Mouse (Mus musculus) C2C12 (cell line): ENCODE measurements around the gene Gng4. TPM values are rescaled to one million over a fixed set of nuclear protein-coding genes. Genes with fewer than 3 reads are reported as not detected.

ENCODE experiments used
- H3K27me3 ChIP-seq: one replicate; pipeline ENCODE4 v1.6.1; 2011; ENCODE audit not compliant: control insufficient read depth, insufficient read depth, insufficient read length
- H3K36me3 ChIP-seq: one replicate; pipeline ENCODE4 v1.6.1; 2011; ENCODE audit not compliant: control insufficient read depth, insufficient read depth
- H3K4me3 ChIP-seq: one replicate; pipeline ENCODE4 v1.5.1; 2011; ENCODE audit warnings: mild to moderate bottlenecking, control low read depth; ENCODE audit not compliant: poor library complexity, insufficient read depth, severe bottlenecking
- H3K79me2 ChIP-seq: one replicate; pipeline ENCODE4 v1.6.1; 2011; ENCODE audit not compliant: control insufficient read depth, insufficient read depth
- H3K79me3 ChIP-seq: one replicate; pipeline ENCODE4 v1.6.1; 2011; ENCODE audit warnings: low read depth, control low read depth
- H3ac ChIP-seq: one replicate; pipeline ENCODE3; 2011; ENCODE audit warnings: low read depth; ENCODE audit not compliant: control insufficient read depth, insufficient read length
- CEBPB ChIP-seq: IDR thresholded peaks from one replicate; pipeline ENCODE4 v1.6.1; 2011; ENCODE audit warnings: low read depth, mild to moderate bottlenecking, control low read depth, moderate library complexity
- CTCF ChIP-seq: IDR thresholded peaks from one replicate; pipeline ENCODE4 v1.5.1; 2011; ENCODE audit not compliant: control insufficient read depth, insufficient read depth, insufficient read length
- FOSL1 ChIP-seq: IDR thresholded peaks from one replicate; pipeline ENCODE4 v1.8.0; 2011; ENCODE audit warnings: mild to moderate bottlenecking, low read length; ENCODE audit not compliant: poor library complexity, insufficient read depth, severe bottlenecking
- MAX ChIP-seq: IDR thresholded peaks from one replicate; pipeline ENCODE4 v1.6.1; 2011; ENCODE audit warnings: mild to moderate bottlenecking, control low read depth
- MYOD1 ChIP-seq: IDR thresholded peaks from one replicate; pipeline ENCODE4 v1.6.1; 2011; ENCODE audit warnings: low read depth; ENCODE audit not compliant: control insufficient read depth, insufficient read length
- MYOG ChIP-seq: IDR thresholded peaks from one replicate; pipeline ENCODE4 v1.6.1; 2011; ENCODE audit not compliant: control insufficient read depth, insufficient read length; ENCODE audit errors: extremely low read depth
- USF1 ChIP-seq: IDR thresholded peaks from one replicate; pipeline ENCODE4 v1.6.1; 2011; ENCODE audit warnings: low read depth, mild to moderate bottlenecking, control low read depth, moderate library complexity
- long read RNA-seq, 2 experiments: library from polyadenylated mRNA; unstranded; transcript quantifications; one replicate each; pipeline ENCODE4 v2.0.0; 2019 to 2020
- polyA plus RNA-seq: library from polyadenylated mRNA; unstranded; fragments of >200 nt; fragmentation: generic; extraction: Trizol; gene quantifications from one replicate; pipeline ENCODE4 v1.2.1, GENCODE M21; 2012; ENCODE audit warnings: missing spikeins

The Gng4 gene
- polyA plus RNA-seq: 0.04 TPM
- long read RNA-seq, experiment 1: 0 reads
- long read RNA-seq, experiment 2: 0 reads

DNA sequence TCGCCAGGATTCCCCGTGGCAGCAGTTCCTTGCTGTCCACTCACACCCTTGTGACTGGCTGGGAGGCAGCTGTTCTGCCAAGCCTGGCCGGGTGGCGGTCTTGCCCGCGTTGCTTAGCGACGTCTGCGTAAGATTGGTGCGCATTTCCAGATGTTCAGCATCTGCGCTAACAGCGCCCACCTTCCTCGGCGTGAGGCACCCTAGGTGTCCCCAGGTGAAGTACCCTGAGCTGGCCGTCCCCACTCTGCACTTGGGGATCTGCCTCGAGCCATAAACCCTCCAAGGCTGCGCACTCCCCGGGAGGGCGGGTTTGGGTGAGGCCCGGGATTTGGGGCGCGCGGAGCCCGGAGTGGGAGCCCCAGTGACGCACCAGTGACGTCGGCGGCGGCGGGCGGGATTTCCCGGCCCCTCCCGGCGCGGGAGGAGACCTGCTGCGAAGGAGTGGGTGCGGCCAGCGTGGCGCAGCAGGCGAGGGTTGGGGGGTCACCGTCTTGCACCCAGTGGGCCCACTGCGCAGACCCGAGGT, at the start of gene Gng4:
TSS of gene Gng4 (plus strand) at position 166 of the 526 bp plus-strand sequence.
- peaks cover 12% of the 10 kb centered on the region for H3K27me3 ChIP-seq
- peak within 1 kb of the TSS; percentile 28 for H3K4me3 ChIP-seq
- TF ChIP-seq MAX (no peak), FOSL1 (no peak), MYOD1 (peak; percentile 54), USF1 (no peak)
- H3ac ChIP-seq: peak within 1 kb of the TSS; percentile 52
- H3K79me3 ChIP-seq: no peaks in the 10 kb centered on the region
- no peaks in the 10 kb centered on the region for H3K36me3 ChIP-seq
- no peaks in the 10 kb centered on the region for H3K79me2 ChIP-seq

DNA sequence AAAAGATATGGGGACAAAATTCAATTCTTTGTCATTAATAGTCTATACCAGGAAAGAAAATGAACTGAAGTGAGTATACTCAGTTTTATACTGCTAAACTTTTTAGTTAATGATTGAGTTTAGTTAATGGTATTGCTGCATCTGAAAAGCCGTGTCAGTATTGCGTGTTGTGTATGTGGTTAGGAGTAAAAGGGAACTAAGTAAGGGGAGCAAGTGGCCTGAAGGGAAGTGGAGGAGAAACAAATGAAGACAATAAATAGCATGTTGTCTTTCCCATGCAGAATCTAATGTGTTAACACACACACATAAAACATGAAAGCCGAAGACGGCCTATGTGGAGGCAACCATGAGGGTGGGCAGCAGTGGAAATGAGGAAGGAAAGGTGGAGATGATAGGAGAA, 44.6 kb upstream of the Gng4 start:
- TF ChIP-seq MAX (no peak), CTCF (no peak), USF1 (no peak), FOSL1 (no peak), MYOD1 (no peak), CEBPB (no peak), MYOG (no peak)
- Histone ChIP-seq H3K4me3 (no peak overlapping the region), H3K27me3 (no peaks in the 10 kb centered on the region), H3K79me2 (no peaks in the 10 kb centered on the region), H3ac (no peak overlapping the region), H3K36me3 (peaks cover 3% of the 10 kb centered on the region), H3K79me3 (no peaks in the 10 kb centered on the region)

DNA sequence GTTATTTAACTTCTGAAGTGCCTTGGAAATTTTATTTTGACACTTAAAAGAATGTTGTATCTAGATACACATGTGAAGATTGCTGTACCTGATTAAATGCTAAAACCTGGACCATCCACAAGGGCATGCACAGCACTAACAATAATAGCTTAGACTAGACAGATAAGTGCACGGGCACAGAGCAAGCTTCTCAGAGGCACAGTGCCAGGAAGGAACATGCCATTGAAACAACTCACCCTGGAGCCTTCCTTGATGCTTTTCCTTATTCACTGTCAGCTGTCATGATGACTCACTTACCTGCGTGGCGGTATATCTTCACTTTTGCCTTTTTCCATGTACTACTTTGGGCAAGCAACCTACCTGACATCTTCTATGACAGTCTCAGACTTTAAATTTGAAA, 37.9 kb upstream of the Gng4 start:
- H3K79me2 ChIP-seq: no peaks in the 10 kb centered on the region
- H3K4me3 ChIP-seq: no peak overlapping the region
- H3K27me3 ChIP-seq: no peaks in the 10 kb centered on the region
- H3K36me3 ChIP-seq: peaks cover 3% of the 10 kb centered on the region
- TF ChIP-seq CTCF: no peak
- no peak for TF ChIP-seq USF1
- peak; percentile 20 for TF ChIP-seq MYOD1
- no peaks in the 10 kb centered on the region for H3K79me3 ChIP-seq
- H3ac ChIP-seq: no peak overlapping the region

DNA sequence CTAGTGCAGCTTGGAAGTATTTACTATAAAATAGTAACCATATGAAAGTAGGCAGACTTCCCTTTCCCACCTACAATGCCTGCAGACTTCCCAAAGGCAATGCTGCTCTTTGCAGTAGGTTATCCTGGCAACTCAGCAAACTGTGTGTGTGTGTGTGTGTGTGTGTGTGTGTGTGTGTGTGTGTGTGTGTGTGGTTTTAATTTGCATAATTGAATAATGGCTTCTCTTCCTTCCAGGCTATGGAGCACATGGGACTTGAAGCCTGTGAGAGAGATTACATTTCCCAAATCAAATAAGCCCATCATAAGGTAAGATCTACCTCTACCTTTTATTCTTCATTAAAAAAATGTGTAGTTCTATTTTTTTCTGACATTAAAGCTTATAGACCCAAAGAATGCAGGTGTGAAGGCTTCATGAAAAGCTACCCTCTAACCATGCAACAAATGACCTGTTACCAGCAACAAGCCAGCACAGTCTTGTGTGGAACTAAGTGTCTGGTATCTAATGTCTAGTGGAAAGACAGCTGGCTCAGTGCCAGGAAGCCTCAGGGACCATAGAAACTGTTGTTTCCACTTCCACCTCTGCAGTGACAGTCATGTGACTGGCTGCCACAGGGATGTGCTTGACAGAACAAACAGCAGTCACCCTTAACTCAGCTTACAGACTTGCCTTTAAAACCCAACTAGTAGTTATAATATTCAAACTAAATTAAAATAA, 7.9 kb upstream of the Gng4 start:
- no peaks in the 10 kb centered on the region for H3K27me3 ChIP-seq
- H3K79me3 ChIP-seq: no peaks in the 10 kb centered on the region
- no peak overlapping the region for H3ac ChIP-seq
- no peak overlapping the region for H3K4me3 ChIP-seq
- no peak for TF ChIP-seq CEBPB
- TF ChIP-seq USF1: no peak
- no peak for TF ChIP-seq MYOD1
- no peak for TF ChIP-seq MAX
- no peak for TF ChIP-seq CTCF
- TF ChIP-seq MYOG: no peak
- no peak for TF ChIP-seq FOSL1
- H3K36me3 ChIP-seq: no peaks in the 10 kb centered on the region
- no peaks in the 10 kb centered on the region for H3K79me2 ChIP-seq

DNA sequence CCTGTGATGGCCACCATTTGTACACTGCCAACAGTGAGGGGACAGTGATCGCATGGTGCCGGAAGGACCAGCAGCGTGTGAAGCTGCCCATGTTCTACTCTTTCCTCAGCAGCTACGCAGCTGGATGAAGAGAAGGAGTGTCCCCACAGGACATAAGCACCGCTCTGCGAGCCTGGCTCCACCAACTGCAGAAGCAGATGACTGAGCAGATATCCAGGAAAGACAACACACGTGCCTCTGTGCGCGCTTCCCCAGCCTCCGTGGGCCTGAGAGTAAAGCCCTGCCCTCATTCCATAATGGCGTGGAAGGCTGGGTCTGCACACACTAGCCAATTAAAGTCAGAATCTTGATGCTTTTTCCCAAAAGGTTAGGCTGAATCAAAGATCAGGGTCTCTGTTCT, 6.8 kb upstream of the Gng4 start:
- no peaks in the 10 kb centered on the region for H3K27me3 ChIP-seq
- H3K79me2 ChIP-seq: no peaks in the 10 kb centered on the region
- TF ChIP-seq MAX (no peak), MYOG (no peak), USF1 (no peak), FOSL1 (no peak)
- no peaks in the 10 kb centered on the region for H3K79me3 ChIP-seq
- H3K4me3 ChIP-seq: no peak overlapping the region
- H3ac ChIP-seq: no peak overlapping the region
- no peaks in the 10 kb centered on the region for H3K36me3 ChIP-seq

DNA sequence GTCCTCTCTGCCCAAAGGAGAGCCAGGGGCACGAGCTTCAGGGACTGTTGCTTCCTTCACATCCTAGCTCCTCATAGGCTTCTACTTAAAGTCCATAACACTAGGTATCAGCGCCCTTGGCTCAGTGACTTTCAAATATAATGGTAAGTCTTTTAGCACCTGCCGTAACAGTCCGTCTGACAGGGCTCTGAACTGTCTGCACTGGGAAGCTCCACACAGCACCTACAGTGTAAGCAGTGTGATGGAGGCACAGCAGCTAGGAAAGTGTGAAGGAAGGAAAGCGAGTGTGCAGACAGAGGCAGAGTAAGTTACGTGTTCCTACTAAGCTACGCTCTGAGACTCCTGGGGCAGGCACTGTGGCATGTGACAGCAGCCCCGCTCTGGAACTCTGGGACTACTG, 6.2 kb upstream of the Gng4 start:
- TF ChIP-seq MYOG (no peak), CEBPB (no peak), USF1 (no peak), CTCF (no peak), MAX (no peak), FOSL1 (no peak), MYOD1 (no peak)
- Histone ChIP-seq H3K79me3 (no peaks in the 10 kb centered on the region), H3K79me2 (no peaks in the 10 kb centered on the region), H3ac (no peak overlapping the region), H3K4me3 (no peak overlapping the region), H3K36me3 (no peaks in the 10 kb centered on the region), H3K27me3 (no peaks in the 10 kb centered on the region)
